Mouse (Mus musculus) neural tube, embryonic 11.5 days (tissue): Measurements from ENCODE around the gene Ncf2. TPM values are rescaled to one million over a fixed set of nuclear protein-coding genes. Genes with fewer than 3 reads are reported as not detected.

Source experiments
- ATAC-seq: fragments of 200-750 bp; cut with Nextera tagmentation; 2 replicates; pipeline ENCODE4 v1.8.0; 2017; ENCODE audit warnings: moderate number of reproducible peaks, mild to moderate bottlenecking, moderate TSS enrichment, moderate library complexity; ENCODE audit not compliant: insufficient read depth, low FRiP score, low TSS enrichment
- DNase-seq: peaks from one replicate; pipeline ENCODE4 v3.0.0-alpha.2; 2015; ENCODE audit warnings: low spot score
- H3K27ac ChIP-seq: fragments of 300-500 bp; sonication (generic); 2 replicates; pipeline ENCODE4 v1.5.1; 2014; ENCODE audit warnings: low read depth, mild to moderate bottlenecking, low read length
- H3K27me3 ChIP-seq: fragments of 300-500 bp; sonication (generic); 2 replicates; pipeline ENCODE4 v1.6.1; 2014; ENCODE audit warnings: mild to moderate bottlenecking, low read length, mixed read lengths; ENCODE audit not compliant: control insufficient read depth, insufficient read depth
- H3K36me3 ChIP-seq: fragments of 300-500 bp; sonication (generic); 2 replicates; pipeline ENCODE4 v1.6.1; 2014; ENCODE audit warnings: mild to moderate bottlenecking, low read length, moderate library complexity, mixed read lengths; ENCODE audit not compliant: control insufficient read depth, insufficient read depth
- H3K4me1 ChIP-seq: fragments of 300-500 bp; sonication (generic); 2 replicates; pipeline ENCODE4 v1.6.1; 2014; ENCODE audit warnings: low read length, mixed read lengths; ENCODE audit not compliant: control insufficient read depth, insufficient read depth
- H3K4me2 ChIP-seq: fragments of 300-500 bp; sonication (generic); 2 replicates; pipeline ENCODE4 v1.6.1; 2014; ENCODE audit warnings: low read depth, mild to moderate bottlenecking, moderate library complexity
- H3K4me3 ChIP-seq: fragments of 300-500 bp; sonication (generic); 2 replicates; pipeline ENCODE4 v1.5.1; 2014; ENCODE audit warnings: low read depth, low read length
- H3K9ac ChIP-seq: fragments of 300-500 bp; sonication (generic); 2 replicates; pipeline ENCODE4 v1.6.1; 2014; ENCODE audit warnings: mild to moderate bottlenecking, low read length
- H3K9me3 ChIP-seq: fragments of 300-500 bp; sonication (generic); 2 replicates; pipeline ENCODE4 v1.6.1; 2016; ENCODE audit warnings: low read length; ENCODE audit not compliant: control insufficient read depth
- WGBS: fragments of 180-500 bp; shearing (Covaris S2); extraction: QIAGEN DNeasy Blood & Tissue Kit; methylation state at CpG from one replicate; pipeline ENCODE4 v1.1.7; 2014; 5-methylcytosine and 5-hydroxymethylcytosine counted together
- polyA plus RNA-seq: library from polyadenylated mRNA; unstranded; fragments of >200 nt; fragmentation: Nextera tagmentation; extraction: Ambion mirVana; gene quantifications from 2 replicates; pipeline ENCODE4 v1.2.1, GENCODE M21; 2014

The Ncf2 gene
- polyA plus RNA-seq, 1 experiment from 2014 or later = 3.8 TPM

DNA sequence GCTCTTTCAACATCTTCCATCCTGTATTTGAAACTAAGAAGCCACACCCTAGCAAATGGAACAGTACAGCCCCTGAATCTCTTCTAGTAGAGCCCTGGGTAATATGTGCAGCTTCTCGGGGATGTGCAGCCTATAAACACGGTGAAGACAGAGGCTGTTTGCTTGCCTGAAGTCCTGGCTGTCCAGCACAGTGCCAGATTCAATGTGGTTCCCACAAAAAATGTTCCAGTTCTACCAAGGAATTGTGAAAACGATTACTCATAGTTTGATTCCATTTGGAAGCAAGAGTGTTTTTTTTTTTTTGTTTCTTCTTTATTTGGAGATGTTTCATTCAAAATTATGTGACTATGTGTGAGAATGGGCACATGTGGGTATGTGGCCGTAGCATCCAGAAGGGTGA, 21.8 kb downstream of the Ncf2 start:
- H3K9me3 ChIP-seq = no peaks in the 10 kb centered on the region
- H3K4me1 ChIP-seq = peaks cover 15% of the 10 kb centered on the region
- no peak overlapping the region for H3K4me2 ChIP-seq
- H3K27me3 ChIP-seq = no peaks in the 10 kb centered on the region
- no peak for ATAC-seq
- H3K36me3 ChIP-seq = no peaks in the 10 kb centered on the region
- H3K27ac ChIP-seq = no peak overlapping the region
- H3K9ac ChIP-seq = no peak overlapping the region
- no peak overlapping the region for H3K4me3 ChIP-seq
- 93% methylated on average over 4 of the region's 4 CpGs for WGBS
- DNase-seq = no peak

DNA sequence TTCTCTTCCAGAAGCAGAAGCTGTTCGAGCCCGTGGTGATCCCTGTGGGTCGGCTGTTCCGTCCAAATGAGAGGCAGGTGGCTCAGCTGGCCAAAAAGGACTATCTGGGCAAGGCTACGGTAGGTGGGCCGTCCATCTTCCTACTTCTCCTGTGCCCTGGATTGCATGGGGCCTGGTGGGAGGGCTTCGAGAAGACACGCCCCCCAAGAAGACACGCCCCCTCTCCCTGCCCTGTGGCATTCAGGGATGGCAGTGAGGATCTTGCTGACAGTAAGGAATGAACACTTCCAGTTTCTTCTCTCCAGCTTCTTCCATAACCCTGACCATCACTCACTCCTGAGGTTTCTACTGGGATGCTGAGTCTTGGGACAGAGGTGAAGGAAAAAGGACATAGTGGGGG, 24.2 kb downstream of the Ncf2 start:
- WGBS = 67% methylated on average over 9 of the region's 9 CpGs
- Histone ChIP-seq H3K27me3 (no peaks in the 10 kb centered on the region), H3K9me3 (no peaks in the 10 kb centered on the region), H3K36me3 (no peaks in the 10 kb centered on the region), H3K4me2 (no peak overlapping the region), H3K9ac (no peak overlapping the region), H3K4me3 (no peak overlapping the region), H3K27ac (no peak overlapping the region), H3K4me1 (no peaks in the 10 kb centered on the region)
- ATAC-seq (no peak), DNase-seq (no peak)

DNA sequence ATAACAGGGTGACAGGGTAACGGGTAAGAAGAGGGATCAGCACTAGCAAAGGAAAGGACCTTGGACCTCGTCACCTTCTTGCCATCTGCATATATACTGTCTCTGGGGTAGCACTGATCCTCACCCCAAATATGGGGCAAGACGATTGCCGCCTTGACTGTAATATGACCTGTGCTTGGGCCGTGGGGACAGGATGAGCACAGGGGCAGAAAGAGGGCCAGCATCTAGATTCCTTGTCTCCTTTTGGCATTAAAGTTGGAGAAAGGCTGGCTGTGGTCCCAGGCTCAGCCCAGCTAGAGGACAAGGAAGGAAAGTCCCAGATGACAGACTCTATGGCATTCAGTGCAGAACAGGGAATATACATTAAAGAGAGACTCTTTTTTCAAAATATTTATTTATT, 26.5 kb downstream of the Ncf2 start:
- ATAC-seq = no peak
- Histone ChIP-seq H3K9me3 (no peaks in the 10 kb centered on the region), H3K4me2 (no peak overlapping the region), H3K27ac (no peak overlapping the region), H3K36me3 (no peaks in the 10 kb centered on the region), H3K4me1 (no peaks in the 10 kb centered on the region), H3K9ac (no peak overlapping the region), H3K27me3 (no peaks in the 10 kb centered on the region), H3K4me3 (no peak overlapping the region)
- DNase-seq = no peak
- 89% methylated on average over 5 of the region's 5 CpGs for WGBS

DNA sequence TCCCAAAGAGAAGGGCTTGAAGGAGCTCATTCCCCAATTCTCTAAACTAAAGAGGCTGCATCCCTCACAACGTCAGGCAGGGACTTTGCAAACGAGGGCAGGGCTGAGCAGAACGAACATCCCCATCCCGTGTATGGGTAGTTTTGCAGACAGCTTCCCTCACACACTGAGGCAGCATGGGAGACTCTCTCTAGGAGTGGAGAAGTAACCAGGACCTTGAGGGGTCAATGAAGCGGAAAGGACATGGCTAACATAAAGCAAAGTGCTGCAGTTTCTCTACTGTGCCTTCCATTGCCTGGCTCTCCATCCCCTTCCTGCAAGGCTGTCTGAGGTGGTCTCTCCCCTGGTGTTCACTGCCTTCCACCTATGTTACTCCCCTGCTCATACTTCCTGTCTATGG, 28.2 kb downstream of the Ncf2 start:
- Histone ChIP-seq H3K27me3 (no peaks in the 10 kb centered on the region), H3K27ac (no peak overlapping the region), H3K4me2 (no peak overlapping the region), H3K9ac (no peak overlapping the region), H3K4me1 (no peaks in the 10 kb centered on the region), H3K36me3 (no peaks in the 10 kb centered on the region), H3K4me3 (no peak overlapping the region), H3K9me3 (no peaks in the 10 kb centered on the region)
- DNase-seq (no peak), ATAC-seq (no peak)
- 82% methylated on average over 5 of the region's 5 CpGs for WGBS

DNA sequence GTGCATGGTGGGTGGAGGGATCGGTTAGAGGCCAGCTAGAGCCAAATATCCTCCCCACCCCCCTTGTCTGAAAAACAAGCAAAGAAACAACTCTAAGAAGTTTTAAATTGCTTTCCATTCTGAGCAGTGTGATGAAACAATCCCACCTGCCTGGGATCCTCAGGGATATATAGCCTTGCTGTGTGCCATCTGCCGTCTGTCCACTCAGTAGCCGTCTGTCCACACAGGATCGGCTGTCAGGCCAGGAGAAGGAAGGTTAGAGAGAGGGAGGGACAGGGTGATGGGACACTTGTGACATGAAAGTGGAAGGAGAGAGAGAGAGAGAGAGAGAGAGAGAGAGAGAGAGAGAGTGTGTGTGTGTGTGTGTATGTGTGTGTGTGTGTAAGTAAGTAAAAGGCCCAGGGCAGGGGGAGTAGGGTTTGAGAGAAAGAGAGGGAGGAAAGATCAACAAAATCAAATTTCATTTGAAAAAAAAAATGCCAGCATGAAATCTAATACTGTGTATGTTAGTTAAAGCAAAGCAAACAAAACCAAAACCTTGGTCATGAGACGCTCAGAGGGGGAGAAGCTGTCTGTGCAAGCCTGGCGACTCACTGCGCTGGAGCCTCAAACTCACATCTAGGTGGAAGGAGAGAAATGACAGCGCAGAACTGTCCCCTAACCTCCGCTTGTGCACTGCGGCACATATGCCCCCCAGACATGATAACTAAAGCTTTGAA, 28.8 kb downstream of the Ncf2 start:
- 81% methylated on average over 10 of the region's 10 CpGs for WGBS
- H3K36me3 ChIP-seq = no peaks in the 10 kb centered on the region
- no peak overlapping the region for H3K4me3 ChIP-seq
- no peak overlapping the region for H3K4me2 ChIP-seq
- no peaks in the 10 kb centered on the region for H3K9me3 ChIP-seq
- no peaks in the 10 kb centered on the region for H3K4me1 ChIP-seq
- H3K9ac ChIP-seq = no peak overlapping the region
- DNase-seq (no peak), ATAC-seq (no peak)
- no peak overlapping the region for H3K27ac ChIP-seq
- H3K27me3 ChIP-seq = no peaks in the 10 kb centered on the region

DNA sequence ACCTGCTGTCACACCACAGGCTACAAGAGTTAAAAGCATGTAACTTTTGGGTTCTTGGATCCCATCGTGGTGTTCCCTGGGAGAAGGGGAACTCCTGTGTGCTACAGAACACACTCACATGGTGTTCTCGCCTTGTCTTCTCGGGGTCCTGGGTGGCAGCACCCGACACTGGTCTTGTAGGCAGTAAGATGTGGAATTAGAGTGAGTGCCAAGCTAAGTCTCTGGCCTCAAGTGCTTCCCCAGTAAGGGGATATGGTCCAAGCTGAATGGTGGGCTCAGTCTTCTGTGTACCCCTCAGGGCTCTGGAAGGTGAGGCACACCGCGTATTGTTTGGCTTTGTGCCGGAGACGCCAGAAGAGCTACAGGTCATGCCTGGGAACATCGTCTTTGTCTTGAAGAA, 30.1 kb downstream of the Ncf2 start:
- Histone ChIP-seq H3K27ac (no peak overlapping the region), H3K27me3 (no peaks in the 10 kb centered on the region), H3K4me1 (no peaks in the 10 kb centered on the region), H3K4me2 (no peak overlapping the region), H3K9ac (no peak overlapping the region), H3K36me3 (no peaks in the 10 kb centered on the region), H3K9me3 (no peaks in the 10 kb centered on the region), H3K4me3 (no peak overlapping the region)
- ATAC-seq = no peak
- no peak for DNase-seq
- 99% methylated on average over 9 of the region's 9 CpGs for WGBS

DNA sequence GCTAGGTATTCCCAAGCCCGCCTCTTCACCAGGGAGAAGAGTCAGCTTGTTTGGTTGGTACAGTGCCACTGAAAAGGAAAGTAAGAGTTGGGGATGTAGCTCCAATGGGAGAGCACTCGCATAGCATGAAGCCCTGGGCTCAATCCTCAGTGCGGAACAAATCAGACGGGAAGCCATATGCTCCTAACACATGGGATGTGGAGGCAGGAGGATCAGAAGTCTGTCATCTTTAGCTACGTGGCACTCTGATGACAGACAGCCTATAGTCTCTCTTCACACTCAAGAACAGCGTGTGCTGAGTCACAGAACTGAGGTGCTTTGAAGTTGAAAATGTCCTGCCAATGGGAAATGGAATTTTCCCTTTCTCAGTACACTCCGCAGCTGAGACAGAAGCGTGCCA, 31.0 kb downstream of the Ncf2 start:
- ATAC-seq (no peak), DNase-seq (no peak)
- Histone ChIP-seq H3K9ac (no peak overlapping the region), H3K4me3 (no peak overlapping the region), H3K27me3 (no peaks in the 10 kb centered on the region), H3K27ac (no peak overlapping the region), H3K36me3 (no peaks in the 10 kb centered on the region), H3K4me2 (no peak overlapping the region), H3K9me3 (no peaks in the 10 kb centered on the region), H3K4me1 (no peaks in the 10 kb centered on the region)
- 89% methylated on average over 8 of the region's 8 CpGs for WGBS

DNA sequence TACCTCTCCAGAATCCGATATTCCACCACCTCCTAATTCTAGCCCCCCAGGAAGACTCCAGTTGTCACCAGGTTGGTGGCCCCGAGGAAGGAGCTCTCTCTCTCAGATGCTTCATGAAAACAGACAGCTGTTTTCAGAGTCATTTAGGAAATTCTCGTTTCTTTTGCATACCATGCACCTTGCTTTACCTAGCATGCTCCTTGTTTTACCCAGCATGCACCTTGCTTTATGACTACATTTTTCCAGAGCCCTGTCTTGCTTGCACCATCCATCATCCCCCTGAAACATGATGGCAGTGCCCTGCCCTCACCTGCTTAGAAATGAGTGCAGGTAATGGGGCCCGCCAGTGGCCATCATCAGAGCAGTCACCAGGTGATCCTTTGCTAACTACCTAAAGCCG, 31.6 kb downstream of the Ncf2 start:
- Histone ChIP-seq H3K4me2 (no peak overlapping the region), H3K9me3 (no peaks in the 10 kb centered on the region), H3K36me3 (no peaks in the 10 kb centered on the region), H3K9ac (no peak overlapping the region), H3K27ac (no peak overlapping the region), H3K4me1 (no peaks in the 10 kb centered on the region), H3K27me3 (no peaks in the 10 kb centered on the region), H3K4me3 (no peak overlapping the region)
- ATAC-seq (no peak), DNase-seq (no peak)
- WGBS = 83% methylated on average over 5 of the region's 5 CpGs

DNA sequence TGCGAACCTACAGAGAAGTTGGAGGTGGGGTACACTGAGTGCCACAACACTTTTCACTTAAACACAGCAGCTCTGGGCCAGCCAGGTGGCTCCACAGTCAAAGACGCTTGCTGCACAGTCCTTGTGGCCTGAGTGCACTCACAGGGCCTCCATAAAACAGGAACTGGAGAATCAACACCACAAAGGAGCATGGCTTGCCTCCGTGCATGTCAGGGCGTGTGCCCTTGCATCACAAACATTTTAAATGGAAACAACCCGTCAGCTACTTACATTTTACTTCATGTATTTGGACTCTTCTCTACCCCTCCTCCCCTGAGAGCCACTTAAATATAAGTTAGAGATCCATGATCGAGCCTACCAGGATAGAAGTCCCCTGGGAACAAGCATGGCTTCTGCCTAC, 32.3 kb downstream of the Ncf2 start:
- H3K4me1 ChIP-seq = no peaks in the 10 kb centered on the region
- H3K9me3 ChIP-seq = no peaks in the 10 kb centered on the region
- 79% methylated on average over 6 of the region's 6 CpGs for WGBS
- no peaks in the 10 kb centered on the region for H3K27me3 ChIP-seq
- DNase-seq (no peak), ATAC-seq (no peak)
- no peak overlapping the region for H3K9ac ChIP-seq
- H3K27ac ChIP-seq = no peak overlapping the region
- H3K4me2 ChIP-seq = no peak overlapping the region
- no peaks in the 10 kb centered on the region for H3K36me3 ChIP-seq
- H3K4me3 ChIP-seq = no peak overlapping the region
